Mouse (Mus musculus): ENCODE measurements around the gene Adcy1. TPM values are rescaled to one million over a fixed set of nuclear protein-coding genes. Genes with fewer than 3 reads are reported as not detected.

Gene Adcy1
- polyA plus RNA-seq, 1 experiment: 0.02 TPM

GRCm38 (mm10) chr11:7161502-7162174, 98.3 kb downstream of the Adcy1 start:
- TF ChIP-seq MYOG (IDR thresholded peaks at IDR 0.05; ENCODE audit: control insufficient read depth, extremely low read depth, insufficient read length) (no peak), MYOD1 (IDR thresholded peaks at IDR 0.05; ENCODE audit: control insufficient read depth, insufficient read length, low read depth) (no peak), MAX (IDR thresholded peaks at IDR 0.05) (no peak), FOSL1 (IDR thresholded peaks at IDR 0.05; ENCODE audit: insufficient read depth, low read length, poor library complexity, severe bottlenecking) (no peak), CTCF (IDR thresholded peaks at IDR 0.05; ENCODE audit: control insufficient read depth, insufficient read depth, insufficient read length) (no peak), CEBPB (IDR thresholded peaks at IDR 0.05; ENCODE audit: low read depth) (no peak), USF1 (IDR thresholded peaks at IDR 0.05; ENCODE audit: low read depth) (no peak)
- H3K36me3 ChIP-seq (ENCODE audit: control insufficient read depth, insufficient read depth): no peaks in the 10 kb centered on the region
- H3K79me3 ChIP-seq (ENCODE audit: low read depth): no peaks in the 10 kb centered on the region
- no peaks in the 10 kb centered on the region for H3K79me2 ChIP-seq (ENCODE audit: control insufficient read depth, insufficient read depth)
- no peak overlapping the region for H3ac ChIP-seq (ENCODE audit: control insufficient read depth, insufficient read length, low read depth)
- H3K4me3 ChIP-seq (ENCODE audit: insufficient read depth, poor library complexity, severe bottlenecking): no peak overlapping the region
- H3K27me3 ChIP-seq (ENCODE audit: control insufficient read depth, insufficient read depth, insufficient read length): no peaks in the 10 kb centered on the region

- Histone ChIP-seq H3K36me3 (ENCODE audit: control insufficient read depth, insufficient read depth) (no peaks in the 10 kb centered on the region), H3K79me2 (ENCODE audit: control insufficient read depth, insufficient read depth) (no peaks in the 10 kb centered on the region), H3ac (ENCODE audit: control insufficient read depth, insufficient read length, low read depth) (no peak overlapping the region), H3K4me3 (ENCODE audit: insufficient read depth, poor library complexity, severe bottlenecking) (no peak overlapping the region), H3K79me3 (ENCODE audit: low read depth) (no peaks in the 10 kb centered on the region), H3K27me3 (ENCODE audit: control insufficient read depth, insufficient read depth, insufficient read length) (no peaks in the 10 kb centered on the region)
- no peak for TF ChIP-seq MYOG (IDR thresholded peaks at IDR 0.05; ENCODE audit: control insufficient read depth, extremely low read depth, insufficient read length)
- TF ChIP-seq CEBPB (IDR thresholded peaks at IDR 0.05; ENCODE audit: low read depth): no peak
- TF ChIP-seq MAX (IDR thresholded peaks at IDR 0.05): no peak
- no peak for TF ChIP-seq CTCF (IDR thresholded peaks at IDR 0.05; ENCODE audit: control insufficient read depth, insufficient read depth, insufficient read length)
- TF ChIP-seq USF1 (IDR thresholded peaks at IDR 0.05; ENCODE audit: low read depth): no peak
- no peak for TF ChIP-seq MYOD1 (IDR thresholded peaks at IDR 0.05; ENCODE audit: control insufficient read depth, insufficient read length, low read depth)
- TF ChIP-seq FOSL1 (IDR thresholded peaks at IDR 0.05; ENCODE audit: insufficient read depth, low read length, poor library complexity, severe bottlenecking): no peak
Measured at GRCm38 (mm10) chr11:7164416-7164815, 101.1 kb downstream of the Adcy1 start.

- H3K4me3 ChIP-seq (ENCODE audit: insufficient read depth, poor library complexity, severe bottlenecking): no peak overlapping the region
- H3K79me2 ChIP-seq (ENCODE audit: control insufficient read depth, insufficient read depth): no peaks in the 10 kb centered on the region
- TF ChIP-seq MAX (IDR thresholded peaks at IDR 0.05) (no peak), USF1 (IDR thresholded peaks at IDR 0.05; ENCODE audit: low read depth) (no peak), MYOG (IDR thresholded peaks at IDR 0.05; ENCODE audit: control insufficient read depth, extremely low read depth, insufficient read length) (no peak), CTCF (IDR thresholded peaks at IDR 0.05; ENCODE audit: control insufficient read depth, insufficient read depth, insufficient read length) (no peak), MYOD1 (IDR thresholded peaks at IDR 0.05; ENCODE audit: control insufficient read depth, insufficient read length, low read depth) (no peak), CEBPB (IDR thresholded peaks at IDR 0.05; ENCODE audit: low read depth) (no peak), FOSL1 (IDR thresholded peaks at IDR 0.05; ENCODE audit: insufficient read depth, low read length, poor library complexity, severe bottlenecking) (no peak)
- H3K79me3 ChIP-seq (ENCODE audit: low read depth): no peaks in the 10 kb centered on the region
- H3K36me3 ChIP-seq (ENCODE audit: control insufficient read depth, insufficient read depth): no peaks in the 10 kb centered on the region
- H3K27me3 ChIP-seq (ENCODE audit: control insufficient read depth, insufficient read depth, insufficient read length): no peaks in the 10 kb centered on the region
- H3ac ChIP-seq (ENCODE audit: control insufficient read depth, insufficient read length, low read depth): no peak overlapping the region
Measured at GRCm38 (mm10) chr11:7169645-7170044, 106.4 kb downstream of the Adcy1 start.

- Histone ChIP-seq H3K79me3 (ENCODE audit: low read depth) (no peaks in the 10 kb centered on the region), H3K4me3 (ENCODE audit: insufficient read depth, poor library complexity, severe bottlenecking) (no peak overlapping the region), H3K36me3 (ENCODE audit: control insufficient read depth, insufficient read depth) (no peaks in the 10 kb centered on the region), H3K79me2 (ENCODE audit: control insufficient read depth, insufficient read depth) (no peaks in the 10 kb centered on the region), H3K27me3 (ENCODE audit: control insufficient read depth, insufficient read depth, insufficient read length) (no peaks in the 10 kb centered on the region), H3ac (ENCODE audit: control insufficient read depth, insufficient read length, low read depth) (no peak overlapping the region)
- no peak for TF ChIP-seq MYOD1 (IDR thresholded peaks at IDR 0.05; ENCODE audit: control insufficient read depth, insufficient read length, low read depth)
- no peak for TF ChIP-seq MYOG (IDR thresholded peaks at IDR 0.05; ENCODE audit: control insufficient read depth, extremely low read depth, insufficient read length)
- no peak for TF ChIP-seq USF1 (IDR thresholded peaks at IDR 0.05; ENCODE audit: low read depth)
- TF ChIP-seq CEBPB (IDR thresholded peaks at IDR 0.05; ENCODE audit: low read depth): no peak
- no peak for TF ChIP-seq FOSL1 (IDR thresholded peaks at IDR 0.05; ENCODE audit: insufficient read depth, low read length, poor library complexity, severe bottlenecking)
- TF ChIP-seq CTCF (IDR thresholded peaks at IDR 0.05; ENCODE audit: control insufficient read depth, insufficient read depth, insufficient read length): no peak
- no peak for TF ChIP-seq MAX (IDR thresholded peaks at IDR 0.05)
Measured at GRCm38 (mm10) chr11:7173664-7174063, 110.4 kb downstream of the Adcy1 start.

GRCm38 (mm10) chr11:7178724-7179123, 115.4 kb downstream of the Adcy1 start:
- TF ChIP-seq MYOD1 (IDR thresholded peaks at IDR 0.05; ENCODE audit: control insufficient read depth, insufficient read length, low read depth) (no peak), MYOG (IDR thresholded peaks at IDR 0.05; ENCODE audit: control insufficient read depth, extremely low read depth, insufficient read length) (no peak), FOSL1 (IDR thresholded peaks at IDR 0.05; ENCODE audit: insufficient read depth, low read length, poor library complexity, severe bottlenecking) (no peak), MAX (IDR thresholded peaks at IDR 0.05) (no peak)
- no peaks in the 10 kb centered on the region for H3K79me3 ChIP-seq (ENCODE audit: low read depth)
- H3K4me3 ChIP-seq (ENCODE audit: insufficient read depth, poor library complexity, severe bottlenecking): no peak overlapping the region
- no peak overlapping the region for H3ac ChIP-seq (ENCODE audit: control insufficient read depth, insufficient read length, low read depth)
- H3K27me3 ChIP-seq (ENCODE audit: control insufficient read depth, insufficient read depth, insufficient read length): no peaks in the 10 kb centered on the region
- H3K36me3 ChIP-seq (ENCODE audit: control insufficient read depth, insufficient read depth): no peaks in the 10 kb centered on the region
- no peaks in the 10 kb centered on the region for H3K79me2 ChIP-seq (ENCODE audit: control insufficient read depth, insufficient read depth)
